Mouse (Mus musculus) forebrain, embryonic 10.5 days (tissue): Measurements from ENCODE around the gene Fto. TPM values are rescaled to one million over a fixed set of nuclear protein-coding genes. Genes with fewer than 3 reads are reported as not detected.

Source experiments
- DNase-seq: peaks from one replicate; pipeline ENCODE4 v3.0.0-alpha.2; 2017; ENCODE audit warnings: low spot score; ENCODE audit errors: extremely low spot score
- H3K27ac ChIP-seq: fragments of 300-500 bp; sonication (generic); 2 replicates; pipeline ENCODE4 v1.5.1; 2016; ENCODE audit warnings: mild to moderate bottlenecking
- H3K27me3 ChIP-seq: fragments of 300-500 bp; sonication (generic); 2 replicates; pipeline ENCODE4 v1.6.1; 2016; ENCODE audit warnings: mild to moderate bottlenecking; ENCODE audit not compliant: poor library complexity, severe bottlenecking
- H3K36me3 ChIP-seq: fragments of 300-500 bp; sonication (generic); replicated peaks from 2 replicates; pipeline ENCODE4 v1.6.1; 2016; ENCODE audit warnings: mild to moderate bottlenecking, moderate library complexity
- H3K4me1 ChIP-seq: fragments of 300-500 bp; sonication (generic); 2 replicates; pipeline ENCODE4 v1.6.1; 2016
- H3K4me3 ChIP-seq: fragments of 300-500 bp; sonication (generic); 2 replicates; pipeline ENCODE4 v1.5.1; 2016; ENCODE audit warnings: mild to moderate bottlenecking, moderate library complexity
- H3K9me3 ChIP-seq: fragments of 300-500 bp; sonication (generic); 2 replicates; pipeline ENCODE4 v1.6.1; 2016; ENCODE audit warnings: mild to moderate bottlenecking, moderate library complexity
- WGBS: fragments of 180-500 bp; shearing (Covaris S2); methylation state at CpG from one replicate; pipeline ENCODE4 v1.1.7; 2016; 5-methylcytosine and 5-hydroxymethylcytosine counted together
- polyA plus RNA-seq: library from polyadenylated mRNA; unstranded; fragments of >200 nt; fragmentation: Nextera tagmentation; extraction: Ambion mirVana; gene quantifications from 2 replicates; pipeline ENCODE4 v1.2.1, GENCODE M21; 2016

The Fto gene
- polyA plus RNA-seq, 1 experiment from 2014 or later, result 88.3 TPM

DNA sequence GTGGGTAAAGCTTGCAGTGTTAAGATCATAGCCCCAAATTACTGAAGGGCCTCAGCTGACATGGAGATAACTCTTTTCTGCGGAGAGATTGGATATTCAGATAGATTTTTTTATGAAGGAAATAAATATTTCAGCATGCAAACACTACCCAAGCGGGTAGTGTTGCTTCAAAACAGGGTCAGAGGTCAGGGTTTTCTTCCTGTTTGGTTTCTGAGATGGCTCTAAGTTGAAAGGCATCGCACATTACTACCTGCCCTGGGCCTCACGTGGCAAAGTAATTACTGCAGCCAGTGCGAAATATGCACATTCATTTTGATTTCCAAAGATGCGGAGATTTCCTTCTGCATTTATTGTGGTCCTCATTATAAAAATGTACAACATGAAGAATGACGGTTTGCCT lies 249.3 kb downstream of the Fto start:
- H3K4me1 ChIP-seq, result peaks cover 25% of the 10 kb centered on the region
- H3K27ac ChIP-seq, result no peak overlapping the region
- WGBS, result 68% methylated on average over 7 of the region's 7 CpGs
- no peaks in the 10 kb centered on the region for H3K9me3 ChIP-seq
- no peak overlapping the region for H3K4me3 ChIP-seq
- no peaks in the 10 kb centered on the region for H3K36me3 ChIP-seq
- peaks cover under 1% of the 10 kb centered on the region; the same call in 1 of the 2 replicates for H3K27me3 ChIP-seq
- no peak for DNase-seq

DNA sequence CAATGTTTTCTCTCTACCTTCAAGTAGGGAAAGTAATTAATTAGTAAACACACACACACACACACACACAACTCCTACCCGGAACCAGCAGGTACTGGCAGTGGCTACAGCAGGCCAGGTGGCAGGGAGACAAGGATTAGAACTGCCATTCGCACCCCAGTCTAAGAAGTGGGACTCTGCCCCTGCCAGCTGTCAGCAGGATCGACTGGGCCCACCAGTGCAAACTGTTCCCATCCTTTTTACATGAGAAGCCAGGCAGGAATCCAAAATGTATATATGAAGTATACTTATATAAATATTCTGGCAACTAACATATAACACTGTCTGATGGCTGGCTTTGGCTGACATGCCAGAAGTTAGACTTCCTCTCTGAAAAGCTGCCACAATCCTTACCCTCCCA lies 250.0 kb downstream of the Fto start:
- Histone ChIP-seq H3K9me3 (no peaks in the 10 kb centered on the region), H3K27ac (no peak overlapping the region), H3K4me1 (peaks cover 28% of the 10 kb centered on the region), H3K36me3 (no peaks in the 10 kb centered on the region), H3K4me3 (no peak overlapping the region), H3K27me3 (peaks cover 8% of the 10 kb centered on the region)
- DNase-seq, result no peak
- 88% methylated on average over 3 of the region's 3 CpGs for WGBS

DNA sequence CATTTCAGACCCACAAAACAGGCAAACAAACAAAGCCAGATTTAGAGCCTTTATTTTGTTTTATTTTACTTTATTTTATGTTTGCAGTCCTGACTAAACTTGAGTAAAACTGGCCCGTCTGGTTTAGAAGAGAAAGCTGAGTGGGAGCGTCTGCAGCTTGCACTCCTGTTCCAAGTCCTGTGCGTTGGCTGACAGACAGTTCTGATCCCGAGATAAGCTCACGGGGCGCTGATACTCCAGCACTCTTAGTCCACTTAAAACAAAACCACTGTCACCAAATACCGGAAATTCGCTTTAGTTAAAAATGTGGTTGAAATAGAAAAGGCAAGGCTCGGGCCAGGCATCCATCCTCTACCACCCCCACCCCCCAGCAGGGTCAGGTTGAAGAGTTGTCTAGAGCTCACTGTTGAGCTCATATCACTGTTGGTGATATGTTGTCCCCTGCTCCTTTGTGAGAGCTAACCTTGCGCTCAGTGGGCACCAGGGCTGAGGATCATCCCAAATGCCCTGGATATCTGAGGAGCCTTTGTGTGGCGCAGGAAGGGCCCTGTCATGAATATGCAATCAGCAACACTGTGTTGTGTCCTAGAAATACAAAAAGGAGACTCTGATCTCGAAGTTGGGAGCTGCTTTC lies 252.7 kb downstream of the Fto start:
- H3K4me1 ChIP-seq, result peaks cover 47% of the 10 kb centered on the region
- DNase-seq, result no peak
- peaks cover 23% of the 10 kb centered on the region for H3K27me3 ChIP-seq
- H3K36me3 ChIP-seq, result no peaks in the 10 kb centered on the region
- H3K9me3 ChIP-seq, result no peaks in the 10 kb centered on the region
- H3K4me3 ChIP-seq, result no peak overlapping the region
- no peak overlapping the region; the same call in 1 of the 2 replicates for H3K27ac ChIP-seq
- WGBS, result 56% methylated on average over 12 of the region's 12 CpGs

DNA sequence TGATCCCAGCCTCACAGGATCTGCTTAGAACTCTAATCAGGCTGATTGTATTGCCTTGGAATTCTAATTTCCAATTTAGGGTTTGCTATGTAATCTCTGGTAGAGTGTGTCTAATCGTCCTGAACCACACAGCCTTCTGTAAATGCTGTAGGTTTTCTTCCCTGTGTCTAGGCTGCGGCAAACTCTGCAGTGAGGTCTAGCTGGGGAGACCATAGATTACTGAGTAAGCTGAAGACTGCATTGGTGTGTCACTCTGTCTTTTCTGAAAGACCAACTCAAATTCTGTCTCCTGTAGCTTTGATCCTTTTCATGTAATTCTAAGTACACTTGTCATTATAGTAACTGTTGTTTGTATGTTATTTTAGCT lies 253.2 kb downstream of the Fto start:
- Histone ChIP-seq H3K4me3 (no peak overlapping the region), H3K27me3 (peaks cover 23% of the 10 kb centered on the region), H3K9me3 (no peaks in the 10 kb centered on the region), H3K36me3 (no peaks in the 10 kb centered on the region), H3K4me1 (peaks cover 51% of the 10 kb centered on the region), H3K27ac (no peak overlapping the region)
- no peak for DNase-seq
- 55% methylated on average over 2 of the region's 2 CpGs for WGBS

DNA sequence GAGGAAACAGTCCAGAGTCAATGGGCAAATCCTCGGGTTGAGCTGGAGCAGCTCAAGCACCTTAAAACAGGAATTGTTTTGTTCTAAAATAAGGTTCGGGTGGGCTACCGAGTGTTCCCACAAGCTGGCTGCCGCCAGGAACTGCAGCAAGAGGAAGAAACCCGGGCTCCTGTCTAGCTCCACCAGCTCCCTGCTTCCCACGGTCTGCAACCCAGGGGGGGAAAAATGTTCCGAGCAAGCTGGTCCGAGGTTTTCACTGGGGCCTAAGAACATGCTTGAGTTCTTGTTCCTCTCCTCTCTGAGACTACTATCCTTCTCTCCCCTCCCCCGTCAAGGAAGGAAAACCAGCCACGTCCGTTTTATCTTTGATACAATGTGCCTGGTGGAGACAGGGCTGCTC lies 256.5 kb downstream of the Fto start:
- Histone ChIP-seq H3K36me3 (no peaks in the 10 kb centered on the region; the same call in 1 of the 2 replicates), H3K27ac (peak overlapping the region; percentile 51), H3K4me1 (peaks cover 70% of the 10 kb centered on the region), H3K27me3 (peaks cover 42% of the 10 kb centered on the region), H3K9me3 (no peaks in the 10 kb centered on the region), H3K4me3 (no peak overlapping the region)
- 38% methylated on average over 11 of the region's 11 CpGs for WGBS
- no peak for DNase-seq

DNA sequence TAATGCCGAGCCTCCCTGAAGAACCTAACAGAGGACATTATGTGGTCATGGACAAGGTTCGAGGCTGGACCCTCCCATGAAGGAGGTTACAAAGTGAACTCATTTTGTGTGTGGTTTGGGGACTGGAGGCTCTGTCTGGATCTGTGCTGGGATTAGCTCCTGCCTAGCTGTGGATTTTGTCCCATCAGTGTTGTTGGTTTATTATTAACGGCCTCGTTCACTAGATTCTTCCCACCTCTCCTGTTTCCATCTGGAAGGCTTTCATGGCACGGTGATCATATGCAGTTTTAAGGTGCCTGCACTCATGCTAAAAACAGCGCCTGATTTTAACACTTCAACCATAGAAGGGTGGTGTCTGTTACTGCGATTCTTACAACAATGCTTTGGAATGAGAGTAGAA lies 257.5 kb downstream of the Fto start:
- no peak overlapping the region for H3K27ac ChIP-seq
- H3K27me3 ChIP-seq, result peaks cover 47% of the 10 kb centered on the region
- no peaks in the 10 kb centered on the region; the same call in 1 of the 2 replicates for H3K36me3 ChIP-seq
- WGBS, result 92% methylated on average over 7 of the region's 7 CpGs
- peaks cover 72% of the 10 kb centered on the region for H3K4me1 ChIP-seq
- H3K4me3 ChIP-seq, result no peak overlapping the region
- H3K9me3 ChIP-seq, result no peaks in the 10 kb centered on the region
- no peak for DNase-seq

DNA sequence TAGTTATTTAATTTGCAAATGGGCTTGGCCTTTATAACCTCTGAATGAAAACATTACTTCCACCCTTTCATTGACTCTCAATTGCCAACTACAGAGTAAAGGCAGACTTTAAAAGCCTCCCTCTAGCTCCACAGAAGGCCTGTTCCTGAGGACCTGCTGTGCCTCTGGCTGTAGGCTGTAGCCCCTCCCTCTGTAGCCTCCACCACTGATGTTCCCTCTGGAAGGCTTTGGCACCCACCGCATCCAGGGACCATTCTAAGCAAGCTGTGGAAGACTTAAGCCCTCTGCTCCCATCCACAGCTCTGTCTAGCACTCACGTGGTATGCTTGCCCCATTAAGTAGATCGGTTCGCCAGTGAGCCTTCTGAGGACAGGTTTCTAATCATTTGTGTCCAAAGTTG lies 258.7 kb downstream of the Fto start:
- no peak for DNase-seq
- Histone ChIP-seq H3K36me3 (no peaks in the 10 kb centered on the region; the same call in 1 of the 2 replicates), H3K4me3 (no peak overlapping the region), H3K4me1 (peaks cover 72% of the 10 kb centered on the region), H3K9me3 (no peaks in the 10 kb centered on the region), H3K27me3 (peaks cover 49% of the 10 kb centered on the region), H3K27ac (0 out of 2 replicates have a peak overlapping the region, but pooled peaks have one; percentile 26)
- 39% methylated on average over 4 of the region's 4 CpGs for WGBS

DNA sequence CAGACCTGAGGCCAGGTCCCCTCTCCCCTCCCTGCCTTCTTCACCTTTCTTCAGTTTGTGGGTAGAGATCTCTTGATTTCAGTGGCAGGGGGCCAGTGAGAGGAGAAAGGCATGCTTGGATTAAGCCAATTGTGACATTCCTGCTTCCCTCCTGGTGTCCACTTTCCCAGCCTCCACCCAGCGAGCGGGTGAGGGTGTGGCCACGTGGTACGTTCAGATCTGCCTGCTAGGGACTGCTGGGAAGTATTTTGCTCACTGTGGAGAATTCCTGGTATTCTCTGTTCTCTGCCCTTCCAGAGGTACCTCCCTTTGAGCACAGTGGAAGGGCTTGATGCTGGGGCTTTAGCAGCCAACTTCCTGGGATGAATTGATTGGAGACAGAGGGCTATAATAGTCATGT lies 259.3 kb downstream of the Fto start:
- Histone ChIP-seq H3K27me3 (peaks cover 53% of the 10 kb centered on the region), H3K4me3 (no peak overlapping the region), H3K36me3 (no peaks in the 10 kb centered on the region; the same call in 1 of the 2 replicates), H3K4me1 (peaks cover 71% of the 10 kb centered on the region), H3K9me3 (no peaks in the 10 kb centered on the region), H3K27ac (peak overlapping the region; percentile 26; the same call in 1 of the 2 replicates)
- DNase-seq, result no peak
- 15% methylated on average over 4 of the region's 4 CpGs for WGBS

DNA sequence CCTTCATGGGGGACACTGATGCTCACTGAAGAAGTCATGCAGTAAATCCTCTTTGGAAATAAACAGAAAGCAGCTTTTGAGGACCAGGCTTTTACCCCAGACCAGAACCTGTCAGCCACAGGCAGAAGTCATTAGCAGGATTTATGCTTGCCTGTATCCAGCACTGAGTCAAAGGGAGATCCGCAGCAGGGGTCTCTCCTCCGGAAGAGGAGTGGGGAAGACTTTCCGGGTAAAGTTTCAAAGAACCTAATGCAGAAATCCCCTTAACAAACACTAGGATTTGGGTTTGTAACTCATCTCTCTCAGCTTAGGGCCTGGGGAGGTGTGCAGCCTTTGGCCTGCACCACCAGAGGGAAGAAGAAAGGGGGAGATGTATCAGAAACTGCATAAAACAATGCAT lies 262.3 kb downstream of the Fto start:
- H3K9me3 ChIP-seq, result no peaks in the 10 kb centered on the region
- H3K36me3 ChIP-seq, result no peaks in the 10 kb centered on the region; the same call in 1 of the 2 replicates
- H3K4me3 ChIP-seq, result no peak overlapping the region
- 2% methylated on average over 3 of the region's 3 CpGs for WGBS
- H3K27me3 ChIP-seq, result peaks cover 46% of the 10 kb centered on the region
- peaks cover 53% of the 10 kb centered on the region for H3K4me1 ChIP-seq
- DNase-seq, result no peak
- peak overlapping the region; percentile 33 for H3K27ac ChIP-seq

DNA sequence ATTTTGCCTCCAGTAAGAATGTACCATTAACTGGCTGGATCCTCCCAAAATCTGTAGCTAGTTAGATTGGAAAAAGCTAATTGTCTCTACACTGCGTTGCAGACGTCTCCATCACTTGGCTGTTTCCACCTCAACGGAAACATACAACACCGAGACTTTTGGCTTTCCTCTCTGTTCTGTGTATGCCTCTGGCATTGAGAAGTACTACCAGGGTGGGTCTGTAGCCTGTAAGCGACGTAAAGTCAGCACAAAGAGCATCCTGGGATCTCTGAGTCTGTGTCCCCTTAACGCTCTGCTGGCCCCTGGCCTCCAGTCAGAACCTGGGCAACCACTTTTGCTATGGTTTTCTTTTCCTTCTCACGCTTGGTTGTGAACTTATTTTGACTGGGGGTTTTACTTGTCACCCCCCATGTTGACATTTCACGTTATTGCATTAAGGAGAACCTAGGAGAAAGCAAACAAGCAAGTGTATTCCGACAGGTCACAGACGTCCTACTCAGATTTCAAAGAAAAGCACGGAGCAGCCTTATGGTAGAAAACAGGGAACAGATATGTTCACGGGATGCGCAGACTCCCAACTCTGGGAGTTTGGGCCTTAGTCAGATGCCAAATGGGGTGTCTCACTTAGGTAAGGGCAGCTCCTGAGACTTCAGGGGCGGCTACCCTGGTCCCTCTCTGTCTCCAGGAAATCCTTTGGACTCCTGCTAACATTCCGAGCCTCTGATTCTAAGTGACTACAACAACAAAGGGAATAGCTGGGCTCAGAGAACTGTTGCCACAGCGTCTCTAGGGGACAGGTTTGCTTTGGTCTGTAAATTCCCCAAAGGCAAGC lies 263.0 kb downstream of the Fto start:
- Histone ChIP-seq H3K27me3 (peaks cover 43% of the 10 kb centered on the region), H3K27ac (peak overlapping the region; percentile 56; the same call in 1 of the 2 replicates), H3K4me3 (no peak overlapping the region), H3K9me3 (no peaks in the 10 kb centered on the region), H3K4me1 (peaks cover 47% of the 10 kb centered on the region), H3K36me3 (no peaks in the 10 kb centered on the region; the same call in 1 of the 2 replicates)
- 12% methylated on average over 17 of the region's 17 CpGs for WGBS
- no peak for DNase-seq

DNA sequence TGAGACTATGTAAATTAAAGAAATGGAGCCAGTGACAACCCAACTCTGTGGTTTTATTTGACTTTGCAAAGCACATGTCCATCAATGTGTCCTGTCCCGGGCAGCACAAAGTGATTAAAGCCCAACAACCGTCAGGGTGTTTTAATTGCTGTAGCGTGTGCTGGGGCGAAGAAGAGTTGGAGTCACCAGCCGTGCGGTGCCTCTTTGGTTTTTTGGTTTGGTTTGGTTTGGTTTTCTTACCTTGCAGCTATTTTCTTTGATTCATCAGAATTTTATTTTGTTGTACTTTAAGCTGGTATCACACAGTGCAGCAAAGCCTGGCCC lies 263.6 kb downstream of the Fto start:
- WGBS, result 27% methylated on average over 6 of the region's 6 CpGs
- Histone ChIP-seq H3K27ac (0 out of 2 replicates have a peak overlapping the region, but pooled peaks have one; percentile 56), H3K9me3 (no peaks in the 10 kb centered on the region)

DNA sequence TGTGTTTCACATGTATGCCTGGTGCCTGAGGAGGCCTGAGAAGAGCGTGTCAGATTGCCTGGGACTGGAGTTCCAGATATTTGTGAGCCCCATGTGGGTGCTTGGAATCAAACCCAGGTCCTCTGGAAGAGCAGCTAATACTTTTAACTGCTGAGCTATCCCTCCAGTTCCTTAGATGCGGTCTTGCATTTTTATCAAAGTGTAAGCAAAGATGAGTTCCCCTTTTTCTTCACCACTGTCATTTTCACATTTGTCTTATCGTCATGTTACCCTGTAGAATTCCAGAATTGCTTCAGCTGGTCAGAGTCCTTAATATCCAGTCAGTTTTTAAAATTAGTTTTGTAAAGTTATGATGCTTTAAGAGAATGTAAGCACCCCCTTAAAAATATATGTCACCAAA lies 264.3 kb downstream of the Fto start:
- Histone ChIP-seq H3K4me3 (no peak overlapping the region), H3K4me1 (peaks cover 40% of the 10 kb centered on the region), H3K36me3 (no peaks in the 10 kb centered on the region; the same call in 1 of the 2 replicates), H3K27me3 (peaks cover 36% of the 10 kb centered on the region), H3K27ac (no peak overlapping the region), H3K9me3 (no peaks in the 10 kb centered on the region)
- DNase-seq, result no peak
- WGBS, result 91% methylated on average over 3 of the region's 3 CpGs

More for the DNA sequence above, 263.6 kb downstream of the Fto start:
- Histone ChIP-seq H3K4me3 (no peak overlapping the region), H3K27me3 (peaks cover 43% of the 10 kb centered on the region), H3K4me1 (peaks cover 43% of the 10 kb centered on the region), H3K36me3 (no peaks in the 10 kb centered on the region; the same call in 1 of the 2 replicates)
- DNase-seq, result no peak
